Mouse (Mus musculus) cortical plate, adult 2 months (tissue): ENCODE measurements around the gene Snapc2. TPM values are rescaled to one million over a fixed set of nuclear protein-coding genes. Genes with fewer than 3 reads are reported as not detected.

Experiments
- H3K27ac ChIP-seq: fragments of 200-500 bp; 2 replicates; pipeline ENCODE4 v1.5.1; 2012; ENCODE audit warnings: low read length, control low read depth, inconsistent platforms; ENCODE audit not compliant: insufficient read depth
- H3K4me1 ChIP-seq: fragments of 200-500 bp; 2 replicates; pipeline ENCODE4 v1.6.1; 2011; ENCODE audit warnings: low read length; ENCODE audit not compliant: control insufficient read depth, insufficient read depth
- H3K4me3 ChIP-seq: fragments of 200-500 bp; 2 replicates; pipeline ENCODE4 v1.5.1; 2011; ENCODE audit warnings: mild to moderate bottlenecking, low read length, control low read depth; ENCODE audit not compliant: insufficient read depth
- CTCF ChIP-seq: fragments of 200-500 bp; IDR thresholded peaks from 2 replicates; pipeline ENCODE4 v1.5.1; 2011; ENCODE audit warnings: mild to moderate bottlenecking, control low read depth, low read length; ENCODE audit not compliant: insufficient read depth; ENCODE audit errors: extremely low read depth
- POLR2A ChIP-seq: fragments of 200-500 bp; IDR thresholded peaks from 2 replicates; pipeline ENCODE4 v1.6.1; 2011; ENCODE audit warnings: mild to moderate bottlenecking, low read length, control low read depth; ENCODE audit not compliant: insufficient read depth; ENCODE audit errors: extremely low read depth
- polyA plus RNA-seq: library from polyadenylated mRNA; depleted of rRNA; stranded (reverse); fragments of >200 nt; gene quantifications from 2 replicates; pipeline ENCODE4 v1.2.3, GENCODE M21; 2012; rRNA removed

Snapc2 gene
- polyA plus RNA-seq, 1 experiment, result 48.8 TPM

DNA sequence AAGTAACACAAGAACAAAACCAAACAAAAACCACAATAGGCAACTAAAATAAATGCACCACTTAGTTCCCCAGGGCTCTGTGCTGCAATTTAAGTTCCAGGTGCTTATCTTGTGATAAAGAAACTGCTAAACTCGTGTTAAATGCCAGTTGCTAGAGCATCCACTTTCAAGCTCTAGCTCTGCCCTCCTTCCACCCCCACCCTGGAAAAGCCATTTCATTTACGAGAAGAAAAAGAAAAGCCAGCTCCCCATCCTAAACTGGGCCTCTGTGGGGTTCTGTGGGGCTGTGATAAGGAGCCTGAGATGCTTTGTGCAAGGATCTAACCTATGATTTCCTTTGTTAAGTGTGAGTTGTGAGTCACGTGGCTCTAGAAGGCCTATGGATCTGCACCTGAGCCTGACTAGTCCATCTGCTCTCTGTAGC lies 51.3 kb downstream of the Snapc2 start:
- no peak overlapping the region for H3K4me3 ChIP-seq
- TF ChIP-seq CTCF (no peak), POLR2A (no peak)
- H3K27ac ChIP-seq, result no peak overlapping the region
- no peaks in the 10 kb centered on the region for H3K4me1 ChIP-seq

Other genes starting within 250 kb of the Snapc2 start
- 0.54 and 0.61 TPM in 2 replicates for gene Cd209f, start 147.2 kb upstream of the Snapc2 start, polyA plus RNA-seq
- gene Cd209g, start 119.0 kb upstream of the Snapc2 start, polyA plus RNA-seq, result 0.09 and 0.23 TPM in 2 replicates
- 74.9 and 75.3 TPM in 2 replicates for gene Evi5l, start 86.5 kb upstream of the Snapc2 start, polyA plus RNA-seq
- gene Prr36, start 35.6 kb upstream of the Snapc2 start, polyA plus RNA-seq, result 16.7 and 18.6 TPM in 2 replicates
- gene Lrrc8e, start 26.3 kb upstream of the Snapc2 start, polyA plus RNA-seq, result 0.04 TPM in 1 of 2 replicates, not detected in the other
- 60.4 and 60.6 TPM in 2 replicates for gene Map2k7, start 14.3 kb upstream of the Snapc2 start, polyA plus RNA-seq
- gene Gm49320, start 14.2 kb upstream of the Snapc2 start, polyA plus RNA-seq, result 4.8 and 5.8 TPM in 2 replicates
- gene Tgfbr3l, start 4.9 kb upstream of the Snapc2 start, polyA plus RNA-seq, result 26.4 and 27.5 TPM in 2 replicates
- 1,021 and 1,048 TPM in 2 replicates for gene Ctxn1, start 6.2 kb downstream of the Snapc2 start, polyA plus RNA-seq
- gene Timm44, start 22.8 kb downstream of the Snapc2 start, polyA plus RNA-seq, result 92.9 and 111 TPM in 2 replicates
- 16.1 and 16.4 TPM in 2 replicates for gene Ccl25, start 72.1 kb downstream of the Snapc2 start, polyA plus RNA-seq
- gene Elavl1, start 72.3 kb downstream of the Snapc2 start, polyA plus RNA-seq, result 35.1 and 35.6 TPM in 2 replicates
- gene Cers4, start 239.9 kb downstream of the Snapc2 start, polyA plus RNA-seq, result 56.0 and 62.6 TPM in 2 replicates